Mouse (Mus musculus): ENCODE results near the gene Cdkal1. TPM values are rescaled to one million over a fixed set of nuclear protein-coding genes. Genes with fewer than 3 reads are reported as not detected.

The Cdkal1 gene
- polyA plus RNA-seq, 1 experiment from 2014 or later, result 35.1 TPM

GRCm38 (mm10) chr13:29805296-29805695 is 50.2 kb downstream of the Cdkal1 start:
- no peak overlapping the region for H3K9ac ChIP-seq (ENCODE audit: low read length)
- 95% methylated on average over 1 of the region's 1 CpGs for WGBS
- H3K9me3 ChIP-seq (ENCODE audit: control insufficient read depth, low read length), result no peaks in the 10 kb centered on the region
- H3K27me3 ChIP-seq (ENCODE audit: control insufficient read depth, insufficient read depth, low read length), result no peaks in the 10 kb centered on the region
- H3K27ac ChIP-seq (ENCODE audit: low read depth, low read length), result no peak overlapping the region
- no peak for DNase-seq (ENCODE audit: low spot score, missing footprints)
- no peak for ATAC-seq (ENCODE audit: low FRiP score)
- H3K4me2 ChIP-seq, result no peak overlapping the region
- H3K4me3 ChIP-seq (ENCODE audit: low read depth, low read length), result no peak overlapping the region
- no peaks in the 10 kb centered on the region for H3K36me3 ChIP-seq (ENCODE audit: control insufficient read depth, insufficient read depth, low read length)
- no peaks in the 10 kb centered on the region for H3K4me1 ChIP-seq (ENCODE audit: control insufficient read depth, insufficient read depth, low read length)

GRCm38 (mm10) chr13:29804034-29804433 is 51.4 kb downstream of the Cdkal1 start:
- Histone ChIP-seq H3K9me3 (ENCODE audit: control insufficient read depth, low read length) (no peaks in the 10 kb centered on the region), H3K27ac (ENCODE audit: low read depth, low read length) (no peak overlapping the region), H3K36me3 (ENCODE audit: control insufficient read depth, insufficient read depth, low read length) (no peaks in the 10 kb centered on the region), H3K9ac (ENCODE audit: low read length) (no peak overlapping the region), H3K4me1 (ENCODE audit: control insufficient read depth, insufficient read depth, low read length) (no peaks in the 10 kb centered on the region), H3K4me2 (no peak overlapping the region), H3K27me3 (ENCODE audit: control insufficient read depth, insufficient read depth, low read length) (no peaks in the 10 kb centered on the region), H3K4me3 (ENCODE audit: low read depth, low read length) (no peak overlapping the region)
- 72% methylated on average over 6 of the region's 6 CpGs for WGBS
- ATAC-seq (ENCODE audit: low FRiP score) (no peak), DNase-seq (ENCODE audit: low spot score, missing footprints) (no peak)

- no peaks in the 10 kb centered on the region for H3K27me3 ChIP-seq (ENCODE audit: control insufficient read depth, insufficient read depth, low read length)
- DNase-seq (ENCODE audit: low spot score, missing footprints), result no peak
Measured at GRCm38 (mm10) chr13:29802699-29803098, 52.8 kb downstream of the Cdkal1 start.

GRCm38 (mm10) chr13:29800078-29800477 is 55.4 kb downstream of the Cdkal1 start:
- H3K4me2 ChIP-seq, result no peak overlapping the region
- H3K27ac ChIP-seq (ENCODE audit: low read depth, low read length), result no peak overlapping the region
- ATAC-seq (ENCODE audit: low FRiP score), result no peak
- no peak for DNase-seq (ENCODE audit: low spot score, missing footprints)
- H3K9ac ChIP-seq (ENCODE audit: low read length), result no peak overlapping the region
- no peaks in the 10 kb centered on the region for H3K9me3 ChIP-seq (ENCODE audit: control insufficient read depth, low read length)
- 90% methylated on average over 6 of the region's 6 CpGs for WGBS
- H3K4me3 ChIP-seq (ENCODE audit: low read depth, low read length), result no peak overlapping the region
- no peaks in the 10 kb centered on the region for H3K36me3 ChIP-seq (ENCODE audit: control insufficient read depth, insufficient read depth, low read length)
- H3K4me1 ChIP-seq (ENCODE audit: control insufficient read depth, insufficient read depth, low read length), result no peaks in the 10 kb centered on the region
- no peaks in the 10 kb centered on the region for H3K27me3 ChIP-seq (ENCODE audit: control insufficient read depth, insufficient read depth, low read length)

More at GRCm38 (mm10) chr13:29802699-29803098, 52.8 kb downstream of the Cdkal1 start:
- Histone ChIP-seq H3K9ac (ENCODE audit: low read length) (no peak overlapping the region), H3K9me3 (ENCODE audit: control insufficient read depth, low read length) (no peaks in the 10 kb centered on the region), H3K4me1 (ENCODE audit: control insufficient read depth, insufficient read depth, low read length) (no peaks in the 10 kb centered on the region), H3K4me2 (no peak overlapping the region), H3K36me3 (ENCODE audit: control insufficient read depth, insufficient read depth, low read length) (no peaks in the 10 kb centered on the region), H3K27ac (ENCODE audit: low read depth, low read length) (no peak overlapping the region), H3K4me3 (ENCODE audit: low read depth, low read length) (no peak overlapping the region)
- ATAC-seq (ENCODE audit: low FRiP score), result no peak

GRCm38 (mm10) chr13:29792112-29792511 is 63.4 kb downstream of the Cdkal1 start:
- Histone ChIP-seq H3K4me2 (no peak overlapping the region), H3K4me3 (ENCODE audit: low read depth, low read length) (no peak overlapping the region), H3K36me3 (ENCODE audit: control insufficient read depth, insufficient read depth, low read length) (no peaks in the 10 kb centered on the region), H3K27ac (ENCODE audit: low read depth, low read length) (no peak overlapping the region), H3K9ac (ENCODE audit: low read length) (no peak overlapping the region), H3K27me3 (ENCODE audit: control insufficient read depth, insufficient read depth, low read length) (no peaks in the 10 kb centered on the region), H3K9me3 (ENCODE audit: control insufficient read depth, low read length) (no peaks in the 10 kb centered on the region), H3K4me1 (ENCODE audit: control insufficient read depth, insufficient read depth, low read length) (no peaks in the 10 kb centered on the region)
- ATAC-seq (ENCODE audit: low FRiP score) (no peak), DNase-seq (ENCODE audit: low spot score, missing footprints) (no peak)
- WGBS, result 58% methylated on average over 4 of the region's 4 CpGs

GRCm38 (mm10) chr13:29791439-29791838 is 64.0 kb downstream of the Cdkal1 start:
- Histone ChIP-seq H3K9me3 (ENCODE audit: control insufficient read depth, low read length) (no peaks in the 10 kb centered on the region), H3K9ac (ENCODE audit: low read length) (no peak overlapping the region), H3K36me3 (ENCODE audit: control insufficient read depth, insufficient read depth, low read length) (no peaks in the 10 kb centered on the region), H3K4me2 (no peak overlapping the region), H3K4me3 (ENCODE audit: low read depth, low read length) (no peak overlapping the region), H3K4me1 (ENCODE audit: control insufficient read depth, insufficient read depth, low read length) (no peaks in the 10 kb centered on the region), H3K27me3 (ENCODE audit: control insufficient read depth, insufficient read depth, low read length) (no peaks in the 10 kb centered on the region), H3K27ac (ENCODE audit: low read depth, low read length) (no peak overlapping the region)
- ATAC-seq (ENCODE audit: low FRiP score), result no peak
- no peak for DNase-seq (ENCODE audit: low spot score, missing footprints)
- WGBS, result 89% methylated on average over 6 of the region's 6 CpGs

- DNase-seq (ENCODE audit: low spot score, missing footprints) (no peak), ATAC-seq (ENCODE audit: low FRiP score) (no peak)
- 93% methylated on average over 3 of the region's 3 CpGs for WGBS
- no peaks in the 10 kb centered on the region for H3K9me3 ChIP-seq (ENCODE audit: control insufficient read depth, low read length)
- H3K27me3 ChIP-seq (ENCODE audit: control insufficient read depth, insufficient read depth, low read length), result no peaks in the 10 kb centered on the region
- no peaks in the 10 kb centered on the region for H3K36me3 ChIP-seq (ENCODE audit: control insufficient read depth, insufficient read depth, low read length)
- no peak overlapping the region for H3K27ac ChIP-seq (ENCODE audit: low read depth, low read length)
- H3K4me1 ChIP-seq (ENCODE audit: control insufficient read depth, insufficient read depth, low read length), result no peaks in the 10 kb centered on the region
- no peak overlapping the region for H3K4me3 ChIP-seq (ENCODE audit: low read depth, low read length)
- H3K4me2 ChIP-seq, result no peak overlapping the region
- no peak overlapping the region for H3K9ac ChIP-seq (ENCODE audit: low read length)
Measured at GRCm38 (mm10) chr13:29786984-29787383, 68.5 kb downstream of the Cdkal1 start.

GRCm38 (mm10) chr13:29784894-29785293 is 70.6 kb downstream of the Cdkal1 start:
- Histone ChIP-seq H3K27ac (ENCODE audit: low read depth, low read length) (no peak overlapping the region), H3K4me3 (ENCODE audit: low read depth, low read length) (no peak overlapping the region), H3K9me3 (ENCODE audit: control insufficient read depth, low read length) (no peaks in the 10 kb centered on the region), H3K4me1 (ENCODE audit: control insufficient read depth, insufficient read depth, low read length) (no peaks in the 10 kb centered on the region), H3K36me3 (ENCODE audit: control insufficient read depth, insufficient read depth, low read length) (no peaks in the 10 kb centered on the region), H3K9ac (ENCODE audit: low read length) (no peak overlapping the region), H3K4me2 (no peak overlapping the region), H3K27me3 (ENCODE audit: control insufficient read depth, insufficient read depth, low read length) (no peaks in the 10 kb centered on the region)
- WGBS, result 93% methylated on average over 4 of the region's 4 CpGs
- no peak for ATAC-seq (ENCODE audit: low FRiP score)
- no peak for DNase-seq (ENCODE audit: low spot score, missing footprints)

- ATAC-seq (ENCODE audit: low FRiP score) (no peak), DNase-seq (ENCODE audit: low spot score, missing footprints) (no peak)
- no peaks in the 10 kb centered on the region for H3K36me3 ChIP-seq (ENCODE audit: control insufficient read depth, insufficient read depth, low read length)
- H3K4me1 ChIP-seq (ENCODE audit: control insufficient read depth, insufficient read depth, low read length), result no peaks in the 10 kb centered on the region
- H3K9me3 ChIP-seq (ENCODE audit: control insufficient read depth, low read length), result no peaks in the 10 kb centered on the region
- H3K27ac ChIP-seq (ENCODE audit: low read depth, low read length), result no peak overlapping the region
- H3K4me2 ChIP-seq, result no peak overlapping the region
- no peak overlapping the region for H3K9ac ChIP-seq (ENCODE audit: low read length)
- WGBS, result 90% methylated on average over 4 of the region's 4 CpGs
- no peaks in the 10 kb centered on the region for H3K27me3 ChIP-seq (ENCODE audit: control insufficient read depth, insufficient read depth, low read length)
- no peak overlapping the region for H3K4me3 ChIP-seq (ENCODE audit: low read depth, low read length)
Measured at GRCm38 (mm10) chr13:29781332-29781731, 74.1 kb downstream of the Cdkal1 start.

GRCm38 (mm10) chr13:29780713-29781112 is 74.8 kb downstream of the Cdkal1 start:
- Histone ChIP-seq H3K4me3 (ENCODE audit: low read depth, low read length) (no peak overlapping the region), H3K4me1 (ENCODE audit: control insufficient read depth, insufficient read depth, low read length) (no peaks in the 10 kb centered on the region), H3K4me2 (no peak overlapping the region), H3K9ac (ENCODE audit: low read length) (no peak overlapping the region), H3K27ac (ENCODE audit: low read depth, low read length) (no peak overlapping the region), H3K36me3 (ENCODE audit: control insufficient read depth, insufficient read depth, low read length) (no peaks in the 10 kb centered on the region), H3K9me3 (ENCODE audit: control insufficient read depth, low read length) (no peaks in the 10 kb centered on the region), H3K27me3 (ENCODE audit: control insufficient read depth, insufficient read depth, low read length) (no peaks in the 10 kb centered on the region)
- DNase-seq (ENCODE audit: low spot score, missing footprints) (no peak), ATAC-seq (ENCODE audit: low FRiP score) (no peak)
- WGBS, result 65% methylated on average over 6 of the region's 6 CpGs
